ENCODE assay signal across 25 mouse cellular contexts in genomic region chr16:35406706-35407105, GRCm38 (mm10). TPM values are rescaled to one million over a fixed set of nuclear protein-coding genes. Genes with fewer than 3 reads are reported as not detected.
DNase-seq lines count a peak whose midpoint lies in the region; ATAC-seq lines count a peak whose summit lies in the region.
"Had no signal": no experiment of that assay in that cellular context is flagged by ENCODE, and none has a peak within 500 bp of the region (broad histone marks: within the 10 kb centered on the region; RNA-seq: fewer than 3 reads in every experiment).

No protein-coding gene starts in this region.

- H3K9ac ChIP-seq in hindbrain, embryonic 13.5 days = no peak overlapping the region
- H3K9ac ChIP-seq in kidney, embryonic 16.5 days (replicated peaks; ENCODE audit: low read length) = no peak overlapping the region
- no peak overlapping the region for H3K9ac ChIP-seq in neural tube, embryonic 14.5 days (replicated peaks; ENCODE audit: low read depth, low read length)
- H3K9ac ChIP-seq: embryonic facial prominence, embryonic 13.5 days; forebrain, embryonic 12.5 days; forebrain, embryonic 15.5 days; hindbrain, embryonic 14.5 days had no signal

- no peak overlapping the region for H3K4me3 ChIP-seq in hindbrain, embryonic 13.5 days
- H3K4me3 ChIP-seq in hindbrain, embryonic 10.5 days = no peak overlapping the region
- no peak overlapping the region for H3K4me3 ChIP-seq in kidney, embryonic 16.5 days (ENCODE audit: low read length)
- no peak overlapping the region for H3K4me3 ChIP-seq in neural tube, embryonic 14.5 days (ENCODE audit: low read depth, low read length)
- H3K4me3 ChIP-seq: embryonic facial prominence, embryonic 10.5 days; embryonic facial prominence, embryonic 13.5 days; erythroblast, embryonic 14.5 days; forebrain, embryonic 12.5 days; forebrain, embryonic 15.5 days had no signal

- 0 out of 2 replicates have a peak, but pooled peaks have one; percentile 39 for ATAC-seq in hindbrain, embryonic 13.5 days (ENCODE audit: low FRiP score)
- peak; percentile 79 for ATAC-seq in kidney, embryonic 16.5 days (ENCODE audit: low FRiP score, low TSS enrichment)
- peak; percentile 87; the same call in 1 of the 2 replicates for ATAC-seq in neural tube, embryonic 14.5 days (ENCODE audit: low read depth)
- ATAC-seq: activated CD4-positive, CD25-positive, alpha-beta regulatory T cell, adult 4 months; forebrain, embryonic 15.5 days; hindbrain, postnatal 0 days; inflammation-experienced regulatory T-cells, adult 6 months had no signal

- H3K27me3 ChIP-seq in hindbrain, embryonic 13.5 days = no peaks in the 10 kb centered on the region
- H3K27me3 ChIP-seq in hindbrain, embryonic 10.5 days (ENCODE audit: insufficient read depth, poor library complexity, severe bottlenecking) = peaks cover 16% of the 10 kb centered on the region; the same call in 1 of the 2 replicates
- no peaks in the 10 kb centered on the region for H3K27me3 ChIP-seq in kidney, embryonic 16.5 days (ENCODE audit: insufficient read depth, low read length)
- no peaks in the 10 kb centered on the region for H3K27me3 ChIP-seq in neural tube, embryonic 14.5 days (ENCODE audit: control insufficient read depth, insufficient read depth, low read length)
- H3K27me3 ChIP-seq: embryonic facial prominence, embryonic 13.5 days; forebrain, embryonic 12.5 days; forebrain, embryonic 15.5 days had no signal

- 63% methylated on average over 4 of the region's 4 CpGs for WGBS in hindbrain, embryonic 13.5 days
- 77% methylated on average over 4 of the region's 4 CpGs for WGBS in hindbrain, embryonic 10.5 days
- WGBS in kidney, embryonic 16.5 days = 23% methylated on average over 4 of the region's 4 CpGs
- WGBS in neural tube, embryonic 14.5 days = 17% methylated on average over 4 of the region's 4 CpGs

- DNase-seq in hindbrain, embryonic 10.5 days (ENCODE audit: low spot score) = no peak
- no peak for DNase-seq in kidney, postnatal 36 days
- peak; percentile 3 for DNase-seq in 3T3-L1 (ENCODE audit: low read depth, low spot score)
- DNase-seq in testis, postnatal 14 days (ENCODE audit: low spot score) = no peak
- DNase-seq: adrenal gland, adult 8-10 months; adrenal gland, postnatal 25 days; cerebellum, adult 11-12 months; cerebellum, adult 8-10 months; cerebellum, postnatal 10 days; cerebellum, postnatal 36 days; embryo, embryonic 11 days; gastrocnemius, postnatal 10 days; gastrocnemius, postnatal 36 days had no signal

- no peaks in the 10 kb centered on the region for H3K9me3 ChIP-seq in hindbrain, embryonic 13.5 days
- no peaks in the 10 kb centered on the region for H3K9me3 ChIP-seq in hindbrain, embryonic 10.5 days
- no peaks in the 10 kb centered on the region for H3K9me3 ChIP-seq in kidney, embryonic 16.5 days (ENCODE audit: low read length)
- H3K9me3 ChIP-seq in neural tube, embryonic 14.5 days (ENCODE audit: control insufficient read depth, low read length) = no peaks in the 10 kb centered on the region
- H3K9me3 ChIP-seq: embryonic facial prominence, embryonic 10.5 days; embryonic facial prominence, embryonic 13.5 days; forebrain, embryonic 12.5 days; forebrain, embryonic 15.5 days had no signal

- H3K4me1 ChIP-seq in hindbrain, embryonic 13.5 days (replicated peaks) = peaks cover 10% of the 10 kb centered on the region; the same call in 1 of the 2 replicates
- H3K4me1 ChIP-seq in hindbrain, embryonic 10.5 days (replicated peaks) = peaks cover 29% of the 10 kb centered on the region
- peaks cover 15% of the 10 kb centered on the region for H3K4me1 ChIP-seq in kidney, embryonic 16.5 days (ENCODE audit: insufficient read depth, low read length)
- H3K4me1 ChIP-seq in neural tube, embryonic 14.5 days (ENCODE audit: control insufficient read depth, insufficient read depth, low read length) = peaks cover 3% of the 10 kb centered on the region; the same call in 1 of the 2 replicates
- H3K4me1 ChIP-seq: embryonic facial prominence, embryonic 13.5 days; forebrain, embryonic 12.5 days; forebrain, embryonic 15.5 days had no signal

- no peak overlapping the region for H3K4me2 ChIP-seq in hindbrain, embryonic 13.5 days
- no peak overlapping the region for H3K4me2 ChIP-seq in kidney, embryonic 16.5 days (replicated peaks; ENCODE audit: low read depth, low read length)
- no peak overlapping the region for H3K4me2 ChIP-seq in neural tube, embryonic 14.5 days (ENCODE audit: low read depth, low read length)
- H3K4me2 ChIP-seq: embryonic facial prominence, embryonic 13.5 days; forebrain, embryonic 12.5 days; forebrain, embryonic 15.5 days; hindbrain, embryonic 14.5 days had no signal

- peaks cover 4% of the 10 kb centered on the region; the same call in 1 of the 2 replicates for H3K36me3 ChIP-seq in hindbrain, embryonic 13.5 days
- H3K36me3 ChIP-seq in hindbrain, embryonic 10.5 days = peaks cover 83% of the 10 kb centered on the region
- peaks cover 13% of the 10 kb centered on the region for H3K36me3 ChIP-seq in kidney, embryonic 16.5 days (ENCODE audit: insufficient read depth, low read length)
- no peaks in the 10 kb centered on the region for H3K36me3 ChIP-seq in neural tube, embryonic 14.5 days (ENCODE audit: control insufficient read depth, insufficient read depth, low read length)
- H3K36me3 ChIP-seq: forebrain, embryonic 15.5 days had no signal

- no peak overlapping the region for H3K27ac ChIP-seq in hindbrain, embryonic 13.5 days
- H3K27ac ChIP-seq in hindbrain, embryonic 10.5 days = no peak overlapping the region
- no peak overlapping the region for H3K27ac ChIP-seq in kidney, embryonic 16.5 days (ENCODE audit: low read length)
- no peak overlapping the region for H3K27ac ChIP-seq in neural tube, embryonic 14.5 days (ENCODE audit: low read depth, low read length)
- H3K27ac ChIP-seq: embryonic facial prominence, embryonic 10.5 days; embryonic facial prominence, embryonic 13.5 days; forebrain, embryonic 12.5 days; forebrain, embryonic 15.5 days; hindbrain, embryonic 14.5 days; hindbrain, postnatal 0 days had no signal

RNA-seq across cellular contexts. Expression of gene Sec22a, which starts 43.0 kb away (rescaled TPM):
- polyA plus RNA-seq in hindbrain, embryonic 13.5 days (2015; fragmentation: Nextera tagmentation; extraction: Ambion mirVana) = 43.6 and 44.3 TPM in 2 replicates
- polyA plus RNA-seq in hindbrain, embryonic 10.5 days (2016; fragmentation: Nextera tagmentation; extraction: Ambion mirVana) = 33.8 and 35.7 TPM in 2 replicates
- polyA plus RNA-seq in kidney, embryonic 16.5 days (2015; fragmentation: Nextera tagmentation; extraction: Ambion mirVana) = 50.4 and 50.8 TPM in 2 replicates
- polyA plus RNA-seq in neural tube, embryonic 14.5 days (2014; fragmentation: Nextera tagmentation; extraction: Ambion mirVana) = 40.3 and 44.0 TPM in 2 replicates
